Mouse (Mus musculus) kidney, adult 9 months (tissue): ENCODE measurements at regions not wholly inside any gene's neighbourhood (a gene's known extent, or its start where the extent isn't known, plus 50 kb on each side); places are given as distances from the start of the nearest gene placed in this dataset.

Experiments used
- DNase-seq: peaks from one replicate; pipeline ENCODE4 v3.0.0; 2022

- no peak for DNase-seq
Measured at GRCm38 (mm10) chr16:84318091-84318490, 196.8 kb upstream of the A730009L09Rik start.

GRCm38 (mm10) chr16:84321569-84321968 lies 193.4 kb upstream of the A730009L09Rik start:
- no peak for DNase-seq

- DNase-seq: no peak
Measured at GRCm38 (mm10) chr16:84330293-84330692, 184.6 kb upstream of the A730009L09Rik start.

GRCm38 (mm10) chr16:84346089-84346488 lies 168.8 kb upstream of the A730009L09Rik start:
- no peak for DNase-seq

DNA sequence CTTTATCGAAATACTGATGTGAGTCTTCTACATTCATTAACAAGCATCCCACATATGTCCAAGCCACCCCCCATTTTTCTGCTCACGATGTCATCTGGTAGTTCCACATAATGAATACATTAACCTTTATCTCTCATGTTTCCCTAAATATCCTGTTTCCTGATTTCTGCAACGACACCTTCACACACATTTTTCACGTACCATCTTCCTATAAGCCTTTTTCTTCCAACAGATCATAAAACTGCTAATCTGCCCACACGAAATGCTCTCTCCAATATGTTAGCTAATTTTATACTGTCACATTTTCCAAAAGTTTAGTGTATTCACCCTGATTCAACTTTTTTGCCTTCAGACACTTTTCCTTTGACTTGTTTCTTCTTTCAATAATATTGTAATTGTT lies 159.8 kb upstream of the A730009L09Rik start:
- DNase-seq: no peak

DNA sequence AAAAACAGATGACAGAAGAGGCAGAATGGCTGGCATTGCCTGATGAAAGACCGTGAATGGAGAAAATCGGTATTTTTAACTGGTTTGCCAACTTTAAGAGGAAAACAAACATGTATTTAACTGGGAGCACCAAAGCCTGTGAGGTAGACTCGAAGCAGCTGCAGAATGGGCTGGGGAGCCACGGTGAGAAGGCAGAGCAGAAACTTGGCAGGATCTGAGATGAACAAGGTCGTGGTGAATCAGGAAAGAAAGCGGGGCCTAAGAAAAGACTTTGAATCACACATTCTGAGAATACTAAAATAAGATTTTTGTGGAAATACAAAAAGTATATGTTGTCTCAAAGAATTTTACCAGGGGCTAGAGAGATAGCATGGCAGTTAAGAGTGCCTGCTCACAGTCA lies 149.0 kb upstream of the A730009L09Rik start:
- no peak for DNase-seq

- DNase-seq: no peak
Measured at GRCm38 (mm10) chr16:84368928-84369682, 145.8 kb upstream of the A730009L09Rik start.

DNA sequence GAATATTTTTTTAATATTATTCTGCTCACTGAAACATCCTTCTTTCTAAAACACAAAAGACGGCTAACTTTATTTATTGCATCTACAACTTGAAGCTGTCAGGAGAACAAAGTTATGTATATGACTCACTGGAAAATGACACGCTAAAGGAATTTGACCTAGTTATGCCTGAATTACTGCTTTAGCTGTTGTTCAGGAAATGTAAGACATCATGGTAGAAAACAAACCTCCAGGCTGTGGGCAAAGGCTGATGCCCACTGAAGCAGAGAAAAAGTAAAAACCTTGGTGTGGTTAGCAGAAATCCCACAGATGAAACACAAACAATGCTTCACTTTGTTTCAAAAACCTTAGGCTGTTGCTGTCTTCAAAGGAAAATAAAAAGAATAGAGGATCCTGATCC lies 136.5 kb upstream of the A730009L09Rik start:
- DNase-seq: no peak

DNA sequence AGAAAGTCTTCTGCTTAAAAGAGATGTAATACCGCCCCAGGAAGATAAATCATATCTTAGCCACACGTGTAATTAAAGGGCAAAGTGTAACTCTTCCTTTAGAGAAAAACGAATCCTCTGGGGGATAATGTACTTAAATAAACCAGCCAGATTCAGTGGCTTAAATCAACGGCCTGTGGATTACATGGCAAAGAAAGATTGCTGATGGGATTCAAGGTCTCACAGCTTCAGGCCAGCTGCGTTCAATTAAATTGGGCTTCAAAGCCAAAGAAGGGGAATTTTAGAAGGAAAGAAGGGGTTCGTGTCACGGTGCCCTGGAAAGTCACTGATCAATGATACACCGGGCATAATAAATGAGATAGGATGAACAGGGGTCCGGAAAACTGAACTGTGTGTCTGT lies 123.2 kb upstream of the A730009L09Rik start:
- DNase-seq: no peak

- no peak for DNase-seq
Measured at GRCm38 (mm10) chr16:84394895-84395294, 120.0 kb upstream of the A730009L09Rik start.

DNA sequence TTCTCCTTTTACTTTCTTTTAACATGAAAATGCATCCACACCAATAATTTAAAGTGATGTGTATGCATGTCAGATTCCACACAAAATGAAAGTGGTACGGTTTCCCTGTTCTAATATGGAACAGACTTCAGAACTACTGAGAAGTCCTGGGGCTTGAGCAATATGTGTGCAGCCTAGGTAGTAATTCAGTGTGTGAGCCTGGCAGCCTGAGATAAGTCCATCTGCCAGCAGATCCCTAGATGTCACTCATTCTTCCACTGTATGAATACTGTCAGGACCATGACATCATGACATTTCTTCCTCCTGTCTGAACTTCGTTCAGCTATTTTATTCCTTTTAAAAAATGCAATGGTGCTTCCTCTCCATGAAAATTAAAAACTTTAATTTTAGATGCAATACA lies 93.3 kb upstream of the A730009L09Rik start:
- no peak for DNase-seq

GRCm38 (mm10) chr16:84426990-84427540 lies 87.9 kb upstream of the A730009L09Rik start:
- DNase-seq: no peak

GRCm38 (mm10) chr16:84456596-84456995 lies 58.3 kb upstream of the A730009L09Rik start:
- no peak for DNase-seq

GRCm38 (mm10) chr16:84462150-84462549 lies 52.8 kb upstream of the A730009L09Rik start:
- peak; percentile 1 for DNase-seq
